Mouse (Mus musculus) heart, embryonic 15.5 days (tissue): Measurements from ENCODE around the gene Lim2. TPM values are rescaled to one million over a fixed set of nuclear protein-coding genes. Genes with fewer than 3 reads are reported as not detected.

ENCODE experiments used
- ATAC-seq: fragments of 200-750 bp; cut with Nextera tagmentation; replicated peaks from 2 replicates; pipeline ENCODE4 v1.8.0; 2017; ENCODE audit warnings: low read depth, moderate TSS enrichment; ENCODE audit not compliant: insufficient number of reproducible peaks, insufficient read depth, low FRiP score
- H3K27ac ChIP-seq: fragments of 300-500 bp; sonication (generic); 2 replicates; pipeline ENCODE4 v1.5.1; 2015; ENCODE audit warnings: mild to moderate bottlenecking, inconsistent platforms
- H3K27me3 ChIP-seq: fragments of 300-500 bp; sonication (generic); 2 replicates; pipeline ENCODE4 v1.6.1; 2015; ENCODE audit warnings: inconsistent platforms
- H3K36me3 ChIP-seq: fragments of 300-500 bp; sonication (generic); 2 replicates; pipeline ENCODE4 v1.6.1; 2015; ENCODE audit warnings: mild to moderate bottlenecking, inconsistent platforms
- H3K4me1 ChIP-seq: fragments of 300-500 bp; sonication (generic); replicated peaks from 2 replicates; pipeline ENCODE4 v1.6.1; 2015; ENCODE audit warnings: inconsistent platforms
- H3K4me2 ChIP-seq: fragments of 300-500 bp; sonication (generic); 2 replicates; pipeline ENCODE4 v1.6.1; 2015; ENCODE audit warnings: inconsistent platforms, mild to moderate bottlenecking, moderate library complexity
- H3K4me3 ChIP-seq: fragments of 300-500 bp; sonication (generic); 2 replicates; pipeline ENCODE4 v1.5.1; 2015; ENCODE audit warnings: mild to moderate bottlenecking, inconsistent platforms
- H3K9ac ChIP-seq: fragments of 300-500 bp; sonication (generic); 2 replicates; pipeline ENCODE4 v1.6.1; 2015; ENCODE audit warnings: mild to moderate bottlenecking, inconsistent platforms
- H3K9me3 ChIP-seq: fragments of 300-500 bp; sonication (generic); replicated peaks from 2 replicates; pipeline ENCODE4 v1.6.1; 2016; ENCODE audit warnings: inconsistent platforms
- WGBS: fragments of 180-500 bp; shearing (Covaris S2); methylation state at CpG from one replicate; pipeline ENCODE4 v1.1.7; 2015; ENCODE audit warnings: mixed read lengths; 5-methylcytosine and 5-hydroxymethylcytosine counted together
- polyA plus RNA-seq: library from polyadenylated mRNA; unstranded; fragments of >200 nt; fragmentation: Nextera tagmentation; extraction: Ambion mirVana; gene quantifications from 2 replicates; pipeline ENCODE4 v1.2.1, GENCODE M21; 2015

The Lim2 gene
- polyA plus RNA-seq, 1 experiment from 2014 or later, result not detected

GRCm38 (mm10) chr7:43423991-43424625 is 3.4 kb upstream of the Lim2 start:
- Histone ChIP-seq H3K27ac (no peak overlapping the region), H3K36me3 (no peaks in the 10 kb centered on the region), H3K9ac (no peak overlapping the region), H3K4me2 (no peak overlapping the region), H3K4me3 (no peak overlapping the region), H3K4me1 (peaks cover 3% of the 10 kb centered on the region; the same call in 1 of the 2 replicates), H3K9me3 (no peaks in the 10 kb centered on the region), H3K27me3 (no peaks in the 10 kb centered on the region)
- ATAC-seq, result no peak
- WGBS, result 65% methylated on average over 3 of the region's 3 CpGs

- Histone ChIP-seq H3K36me3 (no peaks in the 10 kb centered on the region), H3K4me2 (no peak overlapping the region), H3K4me1 (no peaks in the 10 kb centered on the region), H3K9ac (no peak overlapping the region), H3K4me3 (no peak overlapping the region), H3K27ac (no peak overlapping the region), H3K9me3 (no peaks in the 10 kb centered on the region), H3K27me3 (no peaks in the 10 kb centered on the region)
- WGBS, result 34% methylated on average over 4 of the region's 4 CpGs
- ATAC-seq, result no peak
These were observed 2.0 kb downstream of the Lim2 start for GRCm38 (mm10) chr7:43429500-43429899.

- 61% methylated on average over 4 of the region's 4 CpGs for WGBS
- H3K4me3 ChIP-seq, result no peak overlapping the region
- no peak for ATAC-seq
- no peak overlapping the region for H3K27ac ChIP-seq
- H3K9ac ChIP-seq, result no peak overlapping the region
- no peaks in the 10 kb centered on the region for H3K27me3 ChIP-seq
- no peaks in the 10 kb centered on the region for H3K36me3 ChIP-seq
- H3K4me1 ChIP-seq, result no peaks in the 10 kb centered on the region
- no peak overlapping the region for H3K4me2 ChIP-seq
- H3K9me3 ChIP-seq, result no peaks in the 10 kb centered on the region
These were observed 5.4 kb downstream of the Lim2 start for GRCm38 (mm10) chr7:43432891-43433290.

GRCm38 (mm10) chr7:43434676-43435075 is 7.2 kb downstream of the Lim2 start:
- Histone ChIP-seq H3K4me1 (no peaks in the 10 kb centered on the region), H3K36me3 (no peaks in the 10 kb centered on the region), H3K4me3 (no peak overlapping the region), H3K9ac (no peak overlapping the region), H3K27me3 (no peaks in the 10 kb centered on the region), H3K27ac (no peak overlapping the region), H3K9me3 (no peaks in the 10 kb centered on the region), H3K4me2 (no peak overlapping the region)
- whole genome bisulfite sequencing, result 82% methylated on average over 5 of the region's 5 CpGs
- no peak for ATAC-seq

- no peak for ATAC-seq
- no peaks in the 10 kb centered on the region for H3K9me3 ChIP-seq
- no peak within 1 kb of the TSS for H3K9ac ChIP-seq
- H3K27me3 ChIP-seq, result no peaks in the 10 kb centered on the region
- H3K27ac ChIP-seq, result no peak within 1 kb of the TSS
- H3K36me3 ChIP-seq, result no peaks in the 10 kb centered on the region
- WGBS, result 65% methylated on average over 10 of the region's 10 CpGs
- no peak within 1 kb of the TSS for H3K4me2 ChIP-seq
- no peak within 1 kb of the TSS; the same call in 1 of the 2 replicates for H3K4me3 ChIP-seq
- no peaks in the 10 kb centered on the region for H3K4me1 ChIP-seq
These were observed 9.1 kb downstream of the Lim2 start, which contains the start of gene Nkg7 for GRCm38 (mm10) chr7:43436341-43437255. TSS of gene Nkg7 (plus strand) at chr7:43437073.

GRCm38 (mm10) chr7:43438611-43439010 is 11.1 kb downstream of the Lim2 start:
- Histone ChIP-seq H3K27ac (no peak overlapping the region), H3K27me3 (no peaks in the 10 kb centered on the region), H3K36me3 (no peaks in the 10 kb centered on the region), H3K4me3 (no peak overlapping the region), H3K9me3 (no peaks in the 10 kb centered on the region), H3K9ac (no peak overlapping the region), H3K4me2 (no peak overlapping the region), H3K4me1 (peaks cover 9% of the 10 kb centered on the region)
- 73% methylated on average over 4 of the region's 4 CpGs for WGBS
- ATAC-seq, result no peak

- Histone ChIP-seq H3K36me3 (no peaks in the 10 kb centered on the region), H3K4me1 (peaks cover 18% of the 10 kb centered on the region), H3K9me3 (no peaks in the 10 kb centered on the region), H3K9ac (no peak within 1 kb of the TSS), H3K4me3 (no peak within 1 kb of the TSS), H3K4me2 (no peak within 1 kb of the TSS), H3K27me3 (no peaks in the 10 kb centered on the region), H3K27ac (no peak within 1 kb of the TSS)
- 82% methylated on average over 6 of the region's 6 CpGs for WGBS
- no peak for ATAC-seq
These were observed 13.0 kb downstream of the Lim2 start, which contains the start of gene Cldnd2 for GRCm38 (mm10) chr7:43440482-43440881. TSS of gene Cldnd2 (plus strand) at chr7:43440782.

GRCm38 (mm10) chr7:43441071-43441470 is 13.6 kb downstream of the Lim2 start:
- H3K9ac ChIP-seq, result no peak overlapping the region
- no peak overlapping the region for H3K4me2 ChIP-seq
- no peaks in the 10 kb centered on the region for H3K36me3 ChIP-seq
- no peak overlapping the region for H3K27ac ChIP-seq
- 81% methylated on average over 3 of the region's 3 CpGs for WGBS
- H3K4me1 ChIP-seq, result peaks cover 24% of the 10 kb centered on the region
- H3K4me3 ChIP-seq, result no peak overlapping the region
- ATAC-seq, result no peak
- H3K9me3 ChIP-seq, result no peaks in the 10 kb centered on the region
- H3K27me3 ChIP-seq, result no peaks in the 10 kb centered on the region

- Histone ChIP-seq H3K4me3 (peak overlapping the region; percentile 60), H3K27ac (peak overlapping the region; percentile 97), H3K27me3 (no peaks in the 10 kb centered on the region), H3K9me3 (no peaks in the 10 kb centered on the region), H3K4me1 (peaks cover 35% of the 10 kb centered on the region), H3K4me2 (peak overlapping the region; percentile 72), H3K36me3 (no peaks in the 10 kb centered on the region), H3K9ac (peak overlapping the region; percentile 69)
- 14% methylated on average over 9 of the region's 9 CpGs for WGBS
- ATAC-seq, result no peak
These were observed 15.2 kb downstream of the Lim2 start for GRCm38 (mm10) chr7:43442684-43443083.

- Histone ChIP-seq H3K4me1 (peaks cover 42% of the 10 kb centered on the region), H3K9ac (peak overlapping the region; percentile 69), H3K4me2 (peak overlapping the region; percentile 72), H3K9me3 (no peaks in the 10 kb centered on the region), H3K4me3 (peak overlapping the region; percentile 60), H3K36me3 (no peaks in the 10 kb centered on the region), H3K27ac (peak overlapping the region; percentile 97), H3K27me3 (no peaks in the 10 kb centered on the region)
- ATAC-seq, result peak; percentile 88
- 1% methylated on average over 36 of the region's 36 CpGs for WGBS
These were observed 15.9 kb downstream of the Lim2 start for GRCm38 (mm10) chr7:43443126-43443916.

- Histone ChIP-seq H3K27me3 (no peaks in the 10 kb centered on the region), H3K4me3 (peak within 1 kb of the TSS; percentile 60), H3K27ac (peak within 1 kb of the TSS; percentile 97), H3K36me3 (no peaks in the 10 kb centered on the region), H3K4me2 (peak within 1 kb of the TSS; percentile 72), H3K9me3 (no peaks in the 10 kb centered on the region), H3K4me1 (peaks cover 48% of the 10 kb centered on the region), H3K9ac (peak within 1 kb of the TSS; percentile 69)
- under 1% methylated on average over 27 of the region's 27 CpGs for WGBS
- ATAC-seq, result peak; percentile 98
These were observed 16.4 kb downstream of the Lim2 start, which contains the start of the genes Etfb and Gm45233 for GRCm38 (mm10) chr7:43443917-43444293. TSS of gene Etfb (plus strand) at chr7:43444083. TSS of gene Gm45233 (plus strand) at chr7:43444128.
